8 mouse cellular contexts compared by ENCODE assay signal in the genomic region with DNA sequence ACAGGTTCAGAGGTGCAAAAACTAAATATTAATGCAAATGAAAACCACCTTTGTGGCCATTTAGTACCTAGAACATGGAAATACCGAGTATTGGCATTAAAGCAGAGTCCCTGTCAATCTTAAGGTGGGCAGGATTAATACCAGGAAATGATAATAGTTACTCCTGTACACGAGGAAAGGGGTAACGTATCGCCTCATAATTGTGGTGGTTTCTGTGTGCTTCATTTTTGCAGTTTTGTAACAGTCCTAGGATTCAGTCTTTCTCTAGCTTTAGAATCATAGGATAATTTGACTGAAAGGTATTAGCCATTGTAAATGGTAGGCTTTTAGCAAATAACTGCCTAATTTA. TPM values are rescaled to one million over a fixed set of nuclear protein-coding genes. Genes with fewer than 3 reads are reported as not detected.
DNase-seq lines count a peak whose midpoint lies in the region; ATAC-seq and TF ChIP-seq lines count a peak whose summit lies in the region.

No protein-coding gene starts in this region.

- H3K27ac ChIP-seq in heart, postnatal 0 days (ENCODE audit: low read depth), result peak overlapping the region; percentile 4; the same call in 1 of the 2 replicates
- H3K27ac ChIP-seq in bone marrow macrophage, adult 2 months (ENCODE audit: insufficient read depth, low read depth, low read length), result 0 out of 2 replicates have a peak overlapping the region, but pooled peaks have one; percentile 72
- H3K27ac ChIP-seq in hindbrain, embryonic 13.5 days, result peak overlapping the region; percentile 48; the same call in 1 of the 2 replicates
- no peak overlapping the region for H3K27ac ChIP-seq in midbrain, embryonic 12.5 days (replicated peaks)

- ATAC-seq in heart, postnatal 0 days (ENCODE audit: insufficient read depth, low read depth), result no peak
- no peak for ATAC-seq in hindbrain, embryonic 13.5 days (ENCODE audit: low FRiP score)
- ATAC-seq in midbrain, embryonic 12.5 days (ENCODE audit: low FRiP score, low read depth), result no peak
- no peak for ATAC-seq in granulocyte monocyte progenitor cell, adult 5-6 weeks (replicated peaks; ENCODE audit: poor library complexity, severe bottlenecking)

- TF ChIP-seq EP300 in heart, postnatal 0 days (IDR thresholded peaks at IDR 0.05; ENCODE audit: low read depth), result no peak

- peak overlapping the region; percentile 98 for H3K4me3 ChIP-seq in heart, postnatal 0 days (ENCODE audit: low read depth, low read length)
- H3K4me3 ChIP-seq in bone marrow macrophage, adult 2 months (ENCODE audit: insufficient read depth, low read length), result peak overlapping the region; percentile 100
- H3K4me3 ChIP-seq in hindbrain, embryonic 13.5 days, result peak overlapping the region; percentile 99
- peak overlapping the region; percentile 100 for H3K4me3 ChIP-seq in midbrain, embryonic 12.5 days

- DNase-seq in heart, postnatal 0 days (ENCODE audit: low spot score), result no peak
- DNase-seq in heart, postnatal 25 days (ENCODE audit: low spot score), result no peak
- no peak for DNase-seq in urinary bladder, adult 2 months (ENCODE audit: low spot score)
- no peak for DNase-seq in cerebellum, adult 18-20 months

- no peak for TF ChIP-seq CTCF in heart, postnatal 0 days (IDR thresholded peaks at IDR 0.05; ENCODE audit: low read depth)
- TF ChIP-seq CTCF in bone marrow macrophage, adult 2 months (IDR thresholded peaks at IDR 0.05; ENCODE audit: low read depth, low read length), result no peak

- peak overlapping the region; percentile 85 for H3K4me2 ChIP-seq in heart, postnatal 0 days (ENCODE audit: low read depth, low read length)
- H3K4me2 ChIP-seq in hindbrain, embryonic 13.5 days, result peak overlapping the region; percentile 92
- H3K4me2 ChIP-seq in midbrain, embryonic 12.5 days (replicated peaks), result peak overlapping the region; percentile 96

- no peaks in the 10 kb centered on the region for H3K27me3 ChIP-seq in heart, postnatal 0 days (ENCODE audit: control insufficient read depth, insufficient read depth, low read length)
- no peaks in the 10 kb centered on the region for H3K27me3 ChIP-seq in hindbrain, embryonic 13.5 days
- 0 out of 2 replicates have a peak, but pooled peaks cover 6% of the 10 kb centered on the region for H3K27me3 ChIP-seq in midbrain, embryonic 12.5 days

- H3K9ac ChIP-seq in heart, postnatal 0 days (replicated peaks; ENCODE audit: low read depth, low read length), result no peak overlapping the region
- peak overlapping the region; percentile 98 for H3K9ac ChIP-seq in hindbrain, embryonic 13.5 days
- peak overlapping the region; percentile 99 for H3K9ac ChIP-seq in midbrain, embryonic 12.5 days (replicated peaks)

- H3K9me3 ChIP-seq in heart, postnatal 0 days (replicated peaks; ENCODE audit: control insufficient read depth, low read length), result no peaks in the 10 kb centered on the region
- H3K9me3 ChIP-seq in hindbrain, embryonic 13.5 days, result no peaks in the 10 kb centered on the region
- H3K9me3 ChIP-seq in midbrain, embryonic 12.5 days, result no peaks in the 10 kb centered on the region

- whole genome bisulfite sequencing in heart, postnatal 0 days, result 28% methylated on average over 4 of the region's 4 CpGs
- WGBS in hindbrain, embryonic 13.5 days, result 26% methylated on average over 4 of the region's 4 CpGs
- WGBS in midbrain, embryonic 12.5 days, result 46% methylated on average over 4 of the region's 4 CpGs

- peaks cover 42% of the 10 kb centered on the region for H3K36me3 ChIP-seq in heart, postnatal 0 days (replicated peaks; ENCODE audit: control insufficient read depth, insufficient read depth, low read length)
- H3K36me3 ChIP-seq in hindbrain, embryonic 13.5 days, result peaks cover 36% of the 10 kb centered on the region
- peaks cover 39% of the 10 kb centered on the region for H3K36me3 ChIP-seq in midbrain, embryonic 12.5 days

- intact Hi-C loops in heart, postnatal 25 days (cut with DNase I), result loop anchor here (2.0 to 5.0 kb wide), 5 partner anchors 76 to 321 kb away; partner anchors contain the start of gene Ttc7b

- H3K4me1 ChIP-seq in heart, postnatal 0 days (ENCODE audit: control insufficient read depth, insufficient read depth), result peaks cover 9% of the 10 kb centered on the region
- peaks cover 24% of the 10 kb centered on the region for H3K4me1 ChIP-seq in bone marrow macrophage, adult 2 months (ENCODE audit: control insufficient read depth, insufficient read depth, low read length)
- peaks cover 40% of the 10 kb centered on the region for H3K4me1 ChIP-seq in hindbrain, embryonic 13.5 days (replicated peaks)
- H3K4me1 ChIP-seq in midbrain, embryonic 12.5 days, result peaks cover 28% of the 10 kb centered on the region

- no peak for TF ChIP-seq POLR2A in bone marrow macrophage, adult 2 months (IDR thresholded peaks at IDR 0.05; ENCODE audit: borderline replicate concordance, low read depth, low read length)

RNA-seq across cellular contexts. Expression of gene Calm1, which starts 2.1 kb away (rescaled TPM):
- 236 and 375 TPM in 2 replicates for total RNA-seq in heart, postnatal 0 days (2014; rRNA removed; ENCODE audit: low replicate concordance)
- polyA plus RNA-seq in heart, postnatal 0 days (2015; fragmentation: Nextera tagmentation; extraction: Ambion mirVana), result 771 and 839 TPM in 2 replicates
- total RNA-seq in heart, postnatal 25 days (2021), result 100 to 1,000 TPM; 264 to 282 TPM
- polyA plus RNA-seq in bone marrow macrophage, adult 2 months (2012; ENCODE audit: insufficient read depth, insufficient read length, missing spikeins), result 735 and 768 TPM in 2 replicates
- polyA plus RNA-seq in hindbrain, embryonic 13.5 days (2015; fragmentation: Nextera tagmentation; extraction: Ambion mirVana), result 2,269 and 2,272 TPM in 2 replicates
- 1,734 and 1,740 TPM in 2 replicates for polyA plus RNA-seq in midbrain, embryonic 12.5 days (2016; fragmentation: Nextera tagmentation; extraction: Ambion mirVana)
- 289 and 307 TPM in 2 replicates for polyA plus RNA-seq in urinary bladder, adult 2 months (2012; rRNA removed)
- total RNA-seq in granulocyte monocyte progenitor cell, adult 5-6 weeks (2014; fragmentation: Nextera tagmentation), result 154 and 167 TPM in 2 replicates
- total RNA-seq in granulocyte monocyte progenitor cell, adult 5-6 weeks (2017), result 549 and 572 TPM in 2 replicates

RNA-seq across cellular contexts. Expression of gene Nrde2, which starts 41.9 kb away (rescaled TPM):
- 13.7 and 16.6 TPM in 2 replicates for total RNA-seq in heart, postnatal 0 days (2014; rRNA removed; ENCODE audit: low replicate concordance)
- polyA plus RNA-seq in heart, postnatal 0 days (2015; fragmentation: Nextera tagmentation; extraction: Ambion mirVana), result 7.6 and 7.7 TPM in 2 replicates
- total RNA-seq in heart, postnatal 25 days (2021), result 10 to 100 TPM in 1 of 2 experiments, 1 to 10 TPM in 1; 10.0 to 12.7 TPM
- 17.7 and 18.0 TPM in 2 replicates for polyA plus RNA-seq in bone marrow macrophage, adult 2 months (2012; ENCODE audit: insufficient read depth, insufficient read length, missing spikeins)
- 14.4 and 14.9 TPM in 2 replicates for polyA plus RNA-seq in hindbrain, embryonic 13.5 days (2015; fragmentation: Nextera tagmentation; extraction: Ambion mirVana)
- 14.9 and 15.4 TPM in 2 replicates for polyA plus RNA-seq in midbrain, embryonic 12.5 days (2016; fragmentation: Nextera tagmentation; extraction: Ambion mirVana)
- polyA plus RNA-seq in urinary bladder, adult 2 months (2012; rRNA removed), result 10.0 and 12.9 TPM in 2 replicates
- 11.1 and 19.6 TPM in 2 replicates for total RNA-seq in granulocyte monocyte progenitor cell, adult 5-6 weeks (2014; fragmentation: Nextera tagmentation)
- 26.8 and 34.4 TPM in 2 replicates for total RNA-seq in granulocyte monocyte progenitor cell, adult 5-6 weeks (2017)
